Mouse (Mus musculus) ES-E14 (cell line): ENCODE data around the gene Peli3. TPM values are rescaled to one million over a fixed set of nuclear protein-coding genes. Genes with fewer than 3 reads are reported as not detected.
A peak's percentile ranks its signal among the peaks of the same experiment; 100 is the strongest.

Source experiments
- DNase-seq: peaks from one replicate; pipeline ENCODE4 v3.0.0-alpha.2; 2013; ENCODE audit warnings: low read depth, low spot score
- H3K27ac ChIP-seq: 2 replicates; pipeline ENCODE4 v1.5.1; 2012; ENCODE audit warnings: low read depth, mild to moderate bottlenecking, low read length, moderate library complexity, mixed read lengths; ENCODE audit not compliant: poor library complexity, insufficient read depth, severe bottlenecking
- H3K36me3 ChIP-seq: 2 replicates; pipeline ENCODE4 v1.6.1; 2012; ENCODE audit warnings: mild to moderate bottlenecking, low read length, moderate library complexity, mixed read lengths; ENCODE audit not compliant: control insufficient read depth, poor library complexity, insufficient read depth, severe bottlenecking
- H3K4me1 ChIP-seq, 2 experiments: fragments of 150-350 bp in 1 of 2; sonication (generic) in 1 of 2; 2 replicates each; pipeline ENCODE4 v1.6.1; 2012; ENCODE audit warnings: low read length in 2 of 2, mild to moderate bottlenecking in 1 of 2, mixed read lengths in 1 of 2; ENCODE audit not compliant: control insufficient read depth in 2 of 2, insufficient read depth in 2 of 2, poor library complexity in 1 of 2
- H3K4me3 ChIP-seq, 2 experiments: fragments of 150-350 bp in 1 of 2; sonication (generic) in 1 of 2; 2 replicates each; pipeline ENCODE4 v1.5.1; 2012; ENCODE audit warnings: low read length in 2 of 2, low read depth in 1 of 2, mild to moderate bottlenecking in 1 of 2, mixed read lengths in 1 of 2; ENCODE audit not compliant: insufficient read depth in 1 of 2, poor library complexity in 1 of 2, severe bottlenecking in 1 of 2
- H3K9ac ChIP-seq: 2 replicates; pipeline ENCODE4 v1.6.1; 2012; ENCODE audit warnings: low read depth, mild to moderate bottlenecking, low read length, mixed read lengths; ENCODE audit not compliant: poor library complexity, insufficient read depth, severe bottlenecking
- H3K9me3 ChIP-seq: fragments of 150-350 bp; sonication (generic); 2 replicates; pipeline ENCODE4 v1.6.1; 2012; ENCODE audit warnings: low read depth, mild to moderate bottlenecking, low read length; ENCODE audit not compliant: control insufficient read depth, insufficient read depth
- CHD2 ChIP-seq: IDR thresholded peaks from 2 replicates; pipeline ENCODE4 v1.6.1; 2014; ENCODE audit warnings: mild to moderate bottlenecking, low read depth, low read length, inconsistent platforms
- HCFC1 ChIP-seq: IDR thresholded peaks from 2 replicates; pipeline ENCODE4 v1.6.1; 2012; ENCODE audit warnings: low read length, inconsistent platforms, borderline replicate concordance; ENCODE audit not compliant: insufficient read depth
- MAFK ChIP-seq: IDR thresholded peaks from 2 replicates; pipeline ENCODE4 v1.6.1; 2014; ENCODE audit warnings: mild to moderate bottlenecking, low read depth, low read length, inconsistent platforms; ENCODE audit not compliant: insufficient read depth
- ZC3H11A ChIP-seq: IDR thresholded peaks from 2 replicates; pipeline ENCODE4 v1.6.1; 2012; ENCODE audit warnings: low read depth, mild to moderate bottlenecking, inconsistent platforms, low read length, borderline replicate concordance
- ZNF384 ChIP-seq: IDR thresholded peaks from 2 replicates; pipeline ENCODE4 v1.6.1; 2012; ENCODE audit warnings: low read depth, low read length, inconsistent platforms
- in situ Hi-C, 2 experiments: fragments of 600-800 bp; cut with MboI; formaldehyde crosslinking; loops; one replicate each; pipeline ENCODE4 v1.15.1; 2025; ENCODE audit warnings: low sequenced_read_pairs in 2 of 2, inconsistent platforms in 1 of 2; ENCODE audit not compliant: unreplicated experiment in 2 of 2
- total RNA-seq: library from RNA; depleted of rRNA; stranded (reverse); fragments of 300-350 nt; gene quantifications from 2 replicates; pipeline ENCODE4 v1.2.3, GENCODE M21; 2012

The Peli3 gene
- total RNA-seq, 1 experiment: 0.76 TPM

DNA sequence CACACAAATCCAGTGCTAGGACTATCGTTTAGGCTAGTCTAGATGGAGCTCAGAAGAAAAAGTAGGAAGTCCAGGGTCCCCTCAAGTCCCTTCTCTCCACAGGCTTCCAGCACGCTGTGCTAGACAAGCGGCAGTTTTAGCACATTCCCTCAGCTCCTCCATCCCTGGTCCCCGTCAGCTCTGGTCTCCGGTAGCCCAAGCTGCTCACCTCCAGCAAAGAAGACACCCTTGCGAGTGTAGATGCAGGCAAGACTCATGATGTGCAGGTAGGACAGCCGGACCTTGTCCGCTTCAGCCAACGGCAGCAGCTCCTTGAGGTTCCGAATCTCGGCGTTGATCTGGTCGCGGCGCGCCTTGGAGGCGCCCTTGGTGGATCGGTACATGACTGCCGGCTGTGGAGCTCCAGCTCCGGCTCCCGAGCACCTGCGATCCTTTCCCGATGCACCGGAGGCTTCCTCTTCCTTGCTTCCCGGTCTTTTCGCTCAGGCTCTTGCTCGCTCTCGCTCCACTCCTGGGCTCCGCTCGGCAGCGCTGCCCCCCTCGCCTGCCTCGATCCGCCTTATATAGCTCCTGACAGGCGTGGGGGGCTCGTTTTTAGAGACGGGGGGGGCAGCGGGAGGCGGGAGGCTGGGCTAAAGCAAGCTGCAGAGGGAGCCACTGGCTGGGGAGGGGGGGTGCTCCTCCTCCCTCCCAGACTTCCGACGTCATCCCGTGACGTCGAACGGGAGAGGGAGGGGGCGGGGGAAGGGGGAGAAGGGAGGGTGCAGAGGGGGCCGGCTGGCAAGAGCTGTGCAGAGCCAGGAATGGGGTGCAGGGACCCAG lies 46.7 kb upstream of the Peli3 start:
- peak overlapping the region in 1 of 2 experiments; percentile 48; a peak in 2 of 4 replicates for H3K4me3 ChIP-seq
- in situ Hi-C loops: loop anchor here in 1 of 2 experiments (25.0 kb wide), 1 partner anchor 352 kb away; the partner anchor contains the start of gene Rce1
- H3K9ac ChIP-seq: no peak overlapping the region
- DNase-seq: no peak
- H3K36me3 ChIP-seq: no peaks in the 10 kb centered on the region
- H3K27ac ChIP-seq: no peak overlapping the region
- peaks cover 0 to 4% of the 10 kb centered on the region in 2 experiments; a peak in 1 of 4 replicates for H3K4me1 ChIP-seq
- no peaks in the 10 kb centered on the region for H3K9me3 ChIP-seq
- TF ChIP-seq ZC3H11A: no peak
- no peak for TF ChIP-seq MAFK
- TF ChIP-seq CHD2: no peak
- TF ChIP-seq HCFC1: no peak
- TF ChIP-seq ZNF384: no peak

DNA sequence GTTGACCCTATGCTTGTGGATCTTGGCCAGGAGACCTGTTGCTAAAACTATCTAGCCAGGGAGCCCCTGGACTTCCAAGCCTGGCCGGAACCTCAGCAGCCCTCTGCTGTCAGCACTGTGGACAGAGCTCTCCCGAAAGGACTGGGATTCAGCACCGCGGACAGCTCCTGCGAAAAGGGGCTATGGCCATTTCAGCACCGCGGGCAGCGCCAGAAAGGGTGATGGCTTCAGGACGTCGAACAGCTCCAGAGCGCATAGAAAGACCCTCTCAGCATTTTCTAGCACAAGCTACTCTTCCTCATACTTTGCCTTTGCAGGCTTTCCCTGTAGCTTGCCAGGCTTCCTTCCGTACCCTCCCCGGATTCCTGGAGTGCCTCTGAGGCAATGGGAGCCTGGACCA lies 46.1 kb upstream of the Peli3 start:
- Histone ChIP-seq H3K4me3 (no peak overlapping the region), H3K27ac (no peak overlapping the region), H3K9me3 (no peaks in the 10 kb centered on the region), H3K9ac (no peak overlapping the region), H3K36me3 (no peaks in the 10 kb centered on the region), H3K4me1 (peaks cover 0 to 4% of the 10 kb centered on the region in 2 experiments; a peak in 1 of 4 replicates)
- DNase-seq: peak; percentile 85
- in situ Hi-C loops: loop anchor here in 1 of 2 experiments (25.0 kb wide), 1 partner anchor 352 kb away; the partner anchor contains the start of gene Rce1
- TF ChIP-seq ZC3H11A: no peak
- TF ChIP-seq ZNF384: 0 out of 2 replicates have a peak, but pooled peaks have one; percentile 8
- TF ChIP-seq MAFK: peak; percentile 92
- no peak for TF ChIP-seq HCFC1
- no peak for TF ChIP-seq CHD2

DNA sequence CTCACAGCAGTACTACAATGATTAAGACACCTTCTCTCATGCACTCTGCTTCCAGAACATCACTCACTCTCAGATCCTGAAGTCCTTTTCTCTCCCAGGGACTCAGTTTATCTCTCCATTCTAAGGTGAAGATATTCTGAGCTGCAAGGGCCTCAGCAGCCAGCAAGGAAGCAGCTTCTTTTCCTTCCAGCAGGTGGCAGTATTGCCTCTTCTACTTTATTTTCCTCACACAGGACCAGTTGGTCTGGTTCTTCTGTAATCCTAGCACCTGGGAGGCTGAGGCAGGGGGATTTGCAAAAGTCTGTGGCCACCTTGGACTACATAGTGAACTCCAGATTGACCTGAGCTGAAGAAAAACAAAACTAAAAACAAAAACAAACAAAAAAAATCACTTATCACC lies 38.8 kb upstream of the Peli3 start:
- DNase-seq: peak; percentile 66
- in situ Hi-C loops: loop anchor here in 1 of 2 experiments (25.0 kb wide), 1 partner anchor 344 kb away; the partner anchor contains the start of gene Rce1
- Histone ChIP-seq H3K27ac (no peak overlapping the region), H3K4me3 (no peak overlapping the region), H3K4me1 (peaks cover 0 to 3% of the 10 kb centered on the region in 2 experiments; a peak in 2 of 4 replicates), H3K36me3 (no peaks in the 10 kb centered on the region), H3K9me3 (no peaks in the 10 kb centered on the region), H3K9ac (no peak overlapping the region)
- TF ChIP-seq ZC3H11A (peak; percentile 82), HCFC1 (no peak), CHD2 (no peak), MAFK (no peak), ZNF384 (no peak)

DNA sequence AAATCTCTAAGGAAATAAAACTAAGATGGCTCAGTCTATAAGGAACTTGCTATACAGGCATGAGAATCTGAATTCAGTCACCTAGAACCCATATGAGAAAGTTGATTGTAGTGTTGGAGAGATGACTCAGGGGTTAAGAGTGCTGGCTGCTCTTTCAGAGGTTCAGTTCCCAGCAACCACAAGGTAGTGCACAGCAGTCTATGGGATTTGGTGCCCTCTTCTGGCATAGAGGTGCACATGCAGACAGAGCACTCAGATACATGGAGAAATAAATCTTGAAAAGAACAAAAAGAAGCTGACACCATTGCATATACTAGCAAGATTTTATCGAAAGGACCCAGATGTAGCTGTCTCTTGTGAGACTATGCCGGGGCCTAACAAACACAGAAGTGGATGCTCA lies 25.3 kb upstream of the Peli3 start:
- no peak for DNase-seq
- H3K4me3 ChIP-seq: no peak overlapping the region
- H3K36me3 ChIP-seq: peaks cover 15% of the 10 kb centered on the region
- no peak overlapping the region for H3K27ac ChIP-seq
- no peak overlapping the region; the same call in 1 of the 2 replicates for H3K9ac ChIP-seq
- in situ Hi-C loops: loop anchor here in 1 of 2 experiments (25.0 kb wide), 1 partner anchor 331 kb away; the partner anchor contains the start of gene Rce1
- TF ChIP-seq MAFK (peak; percentile 42; the same call in 1 of the 2 replicates), ZC3H11A (peak; percentile 79), CHD2 (no peak), HCFC1 (no peak), ZNF384 (no peak)
- H3K9me3 ChIP-seq: no peaks in the 10 kb centered on the region
- no peaks in the 10 kb centered on the region for H3K4me1 ChIP-seq
